Mouse (Mus musculus): Measurements from ENCODE around the gene 1520401A03Rik.

DNA sequence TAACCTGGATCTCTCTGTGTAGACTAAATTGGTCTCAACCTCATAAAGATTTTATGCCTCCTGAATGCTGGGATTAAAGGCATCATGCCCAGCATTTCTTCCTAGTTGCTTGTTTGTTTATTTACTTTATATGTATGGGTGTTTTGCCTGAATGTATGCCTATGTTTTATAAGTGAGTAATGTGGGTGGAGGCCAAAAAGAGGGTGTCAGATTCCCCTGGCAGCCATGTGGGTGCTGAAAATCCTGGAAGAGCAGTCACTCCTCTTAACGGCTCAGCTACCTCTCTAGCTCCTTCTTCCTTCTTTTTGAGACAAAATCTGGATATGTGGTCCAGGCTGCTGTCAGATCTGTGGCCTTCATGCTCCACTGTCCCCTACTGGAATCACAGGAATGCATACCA, 7.9 kb upstream of the 1520401A03Rik start:
- no peak for TF ChIP-seq POLR2A (IDR thresholded peaks at IDR 0.05; ENCODE audit: extremely low read depth, insufficient read depth, low read length)
- no peak for TF ChIP-seq CTCF (IDR thresholded peaks at IDR 0.05; ENCODE audit: extremely low read depth, insufficient read depth, low read length)

All from cortical plate, adult 2 months (tissue).